Mouse (Mus musculus) lung, postnatal 0 days (tissue): ENCODE measurements at regions not wholly inside any gene's neighbourhood (a gene's known extent, or its start where the extent isn't known, plus 50 kb on each side); places are given as distances from the start of the nearest gene placed in this dataset.
"Not testable (repeated sequence)": the region's sequence is repeated elsewhere in the genome, so short reads cannot be mapped to it uniquely, and the experiment has no call there.

ENCODE experiments used
- ATAC-seq: fragments of 200-750 bp; cut with Nextera tagmentation; 2 replicates; pipeline ENCODE4 v1.8.0; 2017; ENCODE audit warnings: moderate library complexity
- DNase-seq: peaks from one replicate; pipeline ENCODE4 v3.0.0-alpha.2; 2016; ENCODE audit warnings: low spot score
- H3K27ac ChIP-seq: fragments of 300-500 bp; sonication (generic); 2 replicates; pipeline ENCODE4 v1.5.1; 2014; ENCODE audit warnings: antibody characterized with exemption, mild to moderate bottlenecking, low read length, mixed read lengths
- H3K27me3 ChIP-seq: fragments of 300-500 bp; sonication (generic); replicated peaks from 2 replicates; pipeline ENCODE4 v1.6.1; 2014; ENCODE audit warnings: low read length, mixed read lengths; ENCODE audit not compliant: insufficient read depth
- H3K36me3 ChIP-seq: fragments of 300-500 bp; sonication (generic); 2 replicates; pipeline ENCODE4 v1.6.1; 2014; ENCODE audit warnings: low read length, mixed read lengths; ENCODE audit not compliant: insufficient read depth
- H3K4me1 ChIP-seq: fragments of 300-500 bp; sonication (generic); 2 replicates; pipeline ENCODE4 v1.6.1; 2014; ENCODE audit warnings: antibody characterized with exemption, low read depth, low read length, mixed read lengths; ENCODE audit not compliant: insufficient read depth
- H3K4me2 ChIP-seq: fragments of 300-500 bp; sonication (generic); replicated peaks from 2 replicates; pipeline ENCODE4 v1.6.1; 2014; ENCODE audit warnings: low read depth, mild to moderate bottlenecking, low read length, moderate library complexity, mixed read lengths
- H3K4me3 ChIP-seq: fragments of 300-500 bp; sonication (generic); 2 replicates; pipeline ENCODE4 v1.5.1; 2014; ENCODE audit warnings: low read depth, low read length
- H3K9ac ChIP-seq: fragments of 300-500 bp; sonication (generic); replicated peaks from 2 replicates; pipeline ENCODE4 v1.6.1; 2014; ENCODE audit warnings: low read depth, mild to moderate bottlenecking
- H3K9me3 ChIP-seq: fragments of 300-500 bp; sonication (generic); 2 replicates; pipeline ENCODE4 v1.6.1; 2016; ENCODE audit warnings: low read length, mixed read lengths
- CTCF ChIP-seq: IDR thresholded peaks from 2 replicates; pipeline ENCODE4 v1.5.1; 2016; ENCODE audit warnings: antibody characterized with exemption, mild to moderate bottlenecking
- EP300 ChIP-seq: IDR thresholded peaks from 2 replicates; pipeline ENCODE4 v1.6.1; 2016; ENCODE audit warnings: antibody characterized with exemption, mild to moderate bottlenecking, control low read depth
- WGBS: fragments of 180-500 bp; shearing (Covaris S2); extraction: QIAGEN DNeasy Blood & Tissue Kit; methylation state at CpG from one replicate; pipeline ENCODE4 v1.1.7; 2014; 5-methylcytosine and 5-hydroxymethylcytosine counted together

GRCm38 (mm10) chr6:22492896-22493295 is 136.9 kb upstream of the Fam3c start:
- H3K36me3 ChIP-seq: no peaks in the 10 kb centered on the region
- TF ChIP-seq EP300 (no peak), CTCF (no peak)
- H3K4me1 ChIP-seq: no peaks in the 10 kb centered on the region
- WGBS: 79% methylated on average over 17 of the region's 17 CpGs
- H3K4me2 ChIP-seq: no peak overlapping the region
- H3K27me3 ChIP-seq: no peaks in the 10 kb centered on the region
- DNase-seq: no peak
- ATAC-seq: no peak
- no peaks in the 10 kb centered on the region for H3K9me3 ChIP-seq
- no peak overlapping the region for H3K27ac ChIP-seq
- no peak overlapping the region for H3K4me3 ChIP-seq
- H3K9ac ChIP-seq: no peak overlapping the region

DNA sequence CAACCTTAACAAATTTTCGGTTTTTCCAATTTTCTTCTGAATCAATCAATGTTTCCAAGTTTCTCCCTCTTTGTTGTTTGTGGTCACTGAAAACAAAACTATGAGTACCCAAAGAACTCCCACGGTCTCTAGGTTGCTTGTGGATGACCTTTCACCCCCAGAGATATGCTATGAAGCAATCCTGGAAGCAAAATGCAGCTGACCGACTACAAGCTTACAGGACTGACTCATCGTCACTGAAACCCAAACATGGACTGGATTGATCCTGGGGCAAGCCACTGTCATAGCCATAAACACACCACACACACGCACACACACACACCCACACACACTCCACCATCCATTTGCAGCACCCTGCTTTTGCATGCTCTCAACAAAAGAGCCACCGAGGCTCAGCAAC is 134.7 kb upstream of the Fam3c start:
- no peaks in the 10 kb centered on the region for H3K4me1 ChIP-seq
- DNase-seq: no peak
- TF ChIP-seq CTCF: no peak
- TF ChIP-seq EP300: no peak

GRCm38 (mm10) chr6:22487467-22487866 is 131.4 kb upstream of the Fam3c start:
- ATAC-seq: no peak
- H3K27ac ChIP-seq: no peak overlapping the region
- H3K4me3 ChIP-seq: no peak overlapping the region
- TF ChIP-seq EP300 (no peak), CTCF (no peak)
- no peak overlapping the region for H3K9ac ChIP-seq
- no peaks in the 10 kb centered on the region for H3K4me1 ChIP-seq
- H3K4me2 ChIP-seq: no peak overlapping the region
- WGBS: 65% methylated on average over 3 of the region's 3 CpGs
- H3K27me3 ChIP-seq: no peaks in the 10 kb centered on the region
- DNase-seq: no peak
- no peaks in the 10 kb centered on the region for H3K9me3 ChIP-seq
- no peaks in the 10 kb centered on the region for H3K36me3 ChIP-seq

More for the DNA sequence above, 134.7 kb upstream of the Fam3c start:
- Histone ChIP-seq H3K9me3 (no peaks in the 10 kb centered on the region), H3K9ac (no peak overlapping the region), H3K27me3 (no peaks in the 10 kb centered on the region), H3K4me3 (no peak overlapping the region), H3K27ac (no peak overlapping the region), H3K4me2 (no peak overlapping the region), H3K36me3 (no peaks in the 10 kb centered on the region)
- 74% methylated on average over 6 of the region's 6 CpGs for WGBS
- ATAC-seq: no peak

DNA sequence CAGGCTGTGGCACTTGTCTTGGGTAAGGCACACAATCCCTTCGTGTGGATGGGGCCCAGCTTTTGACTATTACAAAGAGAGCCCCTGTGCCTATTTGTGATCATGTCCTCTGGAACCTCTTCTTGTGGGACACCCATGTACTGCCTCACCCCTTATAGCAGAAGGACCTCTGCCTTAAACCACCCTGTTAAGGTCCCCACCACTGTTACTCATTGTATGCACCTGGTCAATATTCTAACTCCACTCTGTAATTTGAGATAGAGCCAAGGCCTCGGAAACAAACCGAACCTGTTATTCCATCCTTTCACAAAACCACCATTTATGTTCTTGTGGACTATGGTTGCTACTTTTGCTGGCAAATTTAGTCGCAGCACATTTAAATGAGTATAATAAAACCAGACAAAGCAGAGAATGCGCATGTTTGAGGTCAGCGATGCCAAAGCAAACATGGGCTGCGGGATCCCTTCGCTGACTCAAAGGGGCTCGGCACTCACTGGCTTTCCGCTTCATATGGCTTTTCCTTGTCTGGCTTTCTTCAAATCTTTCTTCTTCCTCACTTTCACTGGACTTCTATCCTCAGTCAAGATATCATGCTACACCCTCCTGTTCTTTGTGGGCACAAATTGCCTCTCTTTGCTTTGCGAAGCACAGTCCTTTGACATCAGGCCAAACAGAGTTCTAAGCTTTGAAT is 129.9 kb upstream of the Fam3c start:
- TF ChIP-seq CTCF: no peak
- DNase-seq: peak; percentile 23
- Histone ChIP-seq H3K36me3 (no peaks in the 10 kb centered on the region), H3K9me3 (no peaks in the 10 kb centered on the region), H3K4me2 (no peak overlapping the region), H3K4me1 (no peaks in the 10 kb centered on the region), H3K9ac (no peak overlapping the region), H3K4me3 (no peak overlapping the region), H3K27ac (no peak overlapping the region), H3K27me3 (no peaks in the 10 kb centered on the region)
- WGBS: 50% methylated on average over 11 of the region's 11 CpGs
- no peak for ATAC-seq

DNA sequence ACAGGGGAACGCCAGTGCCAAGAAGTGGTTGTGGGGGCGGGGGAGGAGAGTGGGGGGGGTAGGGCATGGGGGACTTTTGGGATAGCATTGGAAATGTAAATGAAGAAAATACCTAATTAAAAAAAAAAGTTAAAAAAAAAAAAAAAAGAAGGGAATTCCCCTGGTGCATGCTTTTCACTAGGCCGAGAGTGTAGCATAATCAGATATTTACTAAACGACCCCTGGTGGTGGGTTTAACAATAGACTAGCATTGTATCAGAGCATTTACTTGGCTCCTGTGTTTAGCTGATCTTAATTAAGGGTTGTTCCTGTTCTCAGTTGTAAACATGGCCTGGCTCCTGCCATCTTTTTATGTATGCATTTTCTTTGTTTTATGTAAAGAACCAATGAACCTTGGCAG is 126.2 kb upstream of the Fam3c start:
- H3K36me3 ChIP-seq, H3K9ac ChIP-seq, DNase-seq, ATAC-seq, H3K4me3 ChIP-seq, H3K27me3 ChIP-seq, H3K27ac ChIP-seq, H3K4me1 ChIP-seq, H3K9me3 ChIP-seq, H3K4me2 ChIP-seq: not testable (repeated sequence)
- WGBS: 83% methylated on average over 4 of the region's 4 CpGs

DNA sequence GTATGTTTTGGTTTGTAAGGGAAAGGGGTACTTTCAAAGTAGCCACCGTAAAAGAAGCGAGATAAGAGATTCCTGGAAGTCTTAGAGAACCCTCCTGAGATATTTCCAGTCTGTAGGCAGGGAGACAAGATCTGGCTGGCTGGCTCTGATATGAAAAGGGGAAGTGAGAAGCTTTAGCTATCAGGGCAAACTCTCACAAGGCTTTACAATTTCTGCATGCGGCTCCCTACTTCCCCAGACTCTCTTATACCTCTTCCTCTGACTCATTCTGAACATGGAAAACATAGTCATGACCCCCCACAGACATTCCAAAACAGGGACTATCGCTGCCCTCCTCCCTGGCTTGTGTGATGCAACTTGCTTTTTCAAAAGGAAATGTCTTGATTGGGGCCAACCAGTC is 118.6 kb upstream of the Fam3c start:
- no peak overlapping the region for H3K4me2 ChIP-seq
- H3K27me3 ChIP-seq: no peaks in the 10 kb centered on the region
- no peak for ATAC-seq
- H3K9me3 ChIP-seq: no peaks in the 10 kb centered on the region
- DNase-seq: no peak
- H3K27ac ChIP-seq: no peak overlapping the region
- TF ChIP-seq EP300 (no peak), CTCF (no peak)
- no peaks in the 10 kb centered on the region for H3K4me1 ChIP-seq
- no peaks in the 10 kb centered on the region for H3K36me3 ChIP-seq
- WGBS: 58% methylated on average over 4 of the region's 4 CpGs
- H3K4me3 ChIP-seq: no peak overlapping the region
- H3K9ac ChIP-seq: no peak overlapping the region

DNA sequence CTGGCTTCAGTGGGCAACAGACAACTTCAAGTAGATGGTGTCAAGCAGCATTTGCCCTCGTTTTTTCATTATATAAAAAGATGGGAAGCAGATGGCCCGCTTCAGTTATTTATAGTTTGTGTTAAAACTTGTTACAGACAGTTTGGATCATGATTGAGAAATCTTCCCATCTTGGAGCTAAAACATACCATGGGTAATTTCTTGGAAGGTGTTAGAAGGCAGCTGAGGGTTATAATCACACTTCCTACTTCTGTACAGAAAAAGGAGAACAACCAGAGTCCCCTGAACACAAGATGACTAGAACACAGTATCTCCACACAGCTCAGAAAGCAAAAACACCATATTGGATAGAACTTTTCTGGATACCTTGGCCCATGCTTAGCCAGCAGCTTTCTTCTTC is 118.0 kb upstream of the Fam3c start:
- H3K4me3 ChIP-seq: no peak overlapping the region
- H3K9me3 ChIP-seq: no peaks in the 10 kb centered on the region
- no peaks in the 10 kb centered on the region for H3K27me3 ChIP-seq
- H3K4me1 ChIP-seq: no peaks in the 10 kb centered on the region
- no peaks in the 10 kb centered on the region for H3K36me3 ChIP-seq
- no peak overlapping the region for H3K4me2 ChIP-seq
- 56% methylated on average over 2 of the region's 2 CpGs for WGBS
- DNase-seq (peak; percentile 26), ATAC-seq (no peak)
- no peak overlapping the region for H3K9ac ChIP-seq
- TF ChIP-seq CTCF: no peak
- TF ChIP-seq EP300: no peak
- H3K27ac ChIP-seq: no peak overlapping the region

DNA sequence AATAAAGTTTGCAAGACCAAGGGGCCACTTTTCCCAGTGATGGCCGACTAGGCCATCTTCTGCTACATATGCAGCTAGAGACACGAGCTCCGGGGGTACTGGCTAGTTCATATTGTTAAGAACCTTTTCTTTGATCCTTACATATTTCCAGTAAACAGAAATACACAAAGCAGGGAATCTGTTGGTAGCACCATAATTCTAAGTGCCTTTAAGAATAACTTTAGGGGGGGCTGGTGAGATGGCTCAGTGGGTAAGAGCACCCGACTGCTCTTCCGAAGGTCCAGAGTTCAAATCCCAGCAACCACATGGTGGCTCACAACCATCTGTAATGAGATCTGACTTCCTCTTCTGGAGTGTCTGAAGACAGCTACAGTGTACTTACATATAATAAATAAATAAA is 116.4 kb upstream of the Fam3c start:
- H3K9ac ChIP-seq, H3K27ac ChIP-seq, H3K9me3 ChIP-seq, H3K4me3 ChIP-seq, H3K36me3 ChIP-seq, ATAC-seq, H3K27me3 ChIP-seq, H3K4me2 ChIP-seq, H3K4me1 ChIP-seq, DNase-seq: not testable (repeated sequence)
- 75% methylated on average over 5 of the region's 5 CpGs for WGBS
